Mouse (Mus musculus): ENCODE measurements at regions not wholly inside any gene's neighbourhood (a gene's known extent, or its start where the extent isn't known, plus 50 kb on each side); places are given as distances from the start of the nearest gene placed in this dataset.

GRCm38 (mm10) chr4:105945921-105946320 lies 156.3 kb downstream of the Gm12728 start:
- Histone ChIP-seq H3K4me1 (replicated peaks) (no peaks in the 10 kb centered on the region), H3K27ac (no peak overlapping the region), H3K4me3 (replicated peaks) (no peak overlapping the region), H3K4me2 (no peak overlapping the region), H3K9me3 (replicated peaks) (no peaks in the 10 kb centered on the region), H3K36me3 (no peaks in the 10 kb centered on the region), H3K9ac (no peak overlapping the region), H3K27me3 (no peaks in the 10 kb centered on the region)
- 71% methylated on average over 1 of the region's 1 CpGs for WGBS (ENCODE audit: insufficient replicate concordance)
- DNase-seq (no peak), ATAC-seq (ENCODE audit: low read depth) (no peak)

- H3K9me3 ChIP-seq (replicated peaks) = no peaks in the 10 kb centered on the region
- 63% methylated on average over 5 of the region's 5 CpGs for WGBS (ENCODE audit: insufficient replicate concordance)
- no peak for ATAC-seq (ENCODE audit: low read depth)
Observed at GRCm38 (mm10) chr4:105948326-105948725, 158.7 kb downstream of the Gm12728 start.

GRCm38 (mm10) chr4:105952406-105952805 lies 162.7 kb downstream of the Gm12728 start:
- no peak overlapping the region for H3K4me2 ChIP-seq
- no peak overlapping the region for H3K4me3 ChIP-seq (replicated peaks)
- WGBS (ENCODE audit: insufficient replicate concordance) = 54% methylated on average over 3 of the region's 3 CpGs
- H3K27ac ChIP-seq = no peak overlapping the region
- no peak overlapping the region for H3K9ac ChIP-seq
- ATAC-seq (ENCODE audit: low read depth) (no peak), DNase-seq (no peak)
- no peaks in the 10 kb centered on the region for H3K27me3 ChIP-seq
- H3K9me3 ChIP-seq (replicated peaks) = no peaks in the 10 kb centered on the region
- H3K4me1 ChIP-seq (replicated peaks) = no peaks in the 10 kb centered on the region
- no peaks in the 10 kb centered on the region for H3K36me3 ChIP-seq

More at GRCm38 (mm10) chr4:105948326-105948725, 158.7 kb downstream of the Gm12728 start:
- Histone ChIP-seq H3K4me1 (replicated peaks) (no peaks in the 10 kb centered on the region), H3K4me3 (replicated peaks) (no peak overlapping the region), H3K4me2 (no peak overlapping the region), H3K27me3 (no peaks in the 10 kb centered on the region), H3K9ac (no peak overlapping the region), H3K27ac (no peak overlapping the region), H3K36me3 (no peaks in the 10 kb centered on the region)
- no peak for DNase-seq

GRCm38 (mm10) chr4:105956516-105956915 lies 166.8 kb downstream of the Gm12728 start:
- H3K9ac ChIP-seq = no peak overlapping the region

GRCm38 (mm10) chr4:105958331-105958730 lies 168.7 kb downstream of the Gm12728 start:
- H3K4me3 ChIP-seq (replicated peaks) = no peak overlapping the region
- 62% methylated on average over 5 of the region's 5 CpGs for WGBS (ENCODE audit: insufficient replicate concordance)
- H3K27me3 ChIP-seq = no peaks in the 10 kb centered on the region
- H3K36me3 ChIP-seq = no peaks in the 10 kb centered on the region
- no peak overlapping the region for H3K27ac ChIP-seq
- H3K9me3 ChIP-seq (replicated peaks) = no peaks in the 10 kb centered on the region
- no peak overlapping the region for H3K9ac ChIP-seq
- no peak for DNase-seq
- no peaks in the 10 kb centered on the region for H3K4me1 ChIP-seq (replicated peaks)
- H3K4me2 ChIP-seq = no peak overlapping the region
- no peak for ATAC-seq (ENCODE audit: low read depth)

More at GRCm38 (mm10) chr4:105956516-105956915, 166.8 kb downstream of the Gm12728 start:
- Histone ChIP-seq H3K27ac (no peak overlapping the region), H3K4me2 (no peak overlapping the region), H3K4me1 (replicated peaks) (no peaks in the 10 kb centered on the region), H3K9me3 (replicated peaks) (no peaks in the 10 kb centered on the region), H3K4me3 (replicated peaks) (no peak overlapping the region), H3K36me3 (no peaks in the 10 kb centered on the region), H3K27me3 (no peaks in the 10 kb centered on the region)
- ATAC-seq (ENCODE audit: low read depth) = no peak
- 54% methylated on average over 2 of the region's 2 CpGs for WGBS (ENCODE audit: insufficient replicate concordance)
- no peak for DNase-seq

GRCm38 (mm10) chr4:105961686-105962360 lies 172.2 kb downstream of the Gm12728 start:
- WGBS (ENCODE audit: insufficient replicate concordance) = 63% methylated on average over 8 of the region's 8 CpGs

GRCm38 (mm10) chr4:105962542-105962941 lies 172.9 kb downstream of the Gm12728 start:
- no peak overlapping the region for H3K27ac ChIP-seq
- no peak overlapping the region for H3K4me2 ChIP-seq
- ATAC-seq (ENCODE audit: low read depth) = no peak
- H3K9ac ChIP-seq = no peak overlapping the region
- 43% methylated on average over 7 of the region's 7 CpGs for WGBS (ENCODE audit: insufficient replicate concordance)
- no peak for DNase-seq
- H3K27me3 ChIP-seq = no peaks in the 10 kb centered on the region
- no peaks in the 10 kb centered on the region for H3K4me1 ChIP-seq (replicated peaks)
- H3K9me3 ChIP-seq (replicated peaks) = no peaks in the 10 kb centered on the region
- no peak overlapping the region for H3K4me3 ChIP-seq (replicated peaks)
- H3K36me3 ChIP-seq = no peaks in the 10 kb centered on the region

More at GRCm38 (mm10) chr4:105961686-105962360, 172.2 kb downstream of the Gm12728 start:
- H3K27ac ChIP-seq = no peak overlapping the region
- no peak for ATAC-seq (ENCODE audit: low read depth)
- no peaks in the 10 kb centered on the region for H3K9me3 ChIP-seq (replicated peaks)
- H3K4me2 ChIP-seq = no peak overlapping the region
- H3K9ac ChIP-seq = no peak overlapping the region
- no peaks in the 10 kb centered on the region for H3K36me3 ChIP-seq
- H3K4me3 ChIP-seq (replicated peaks) = no peak overlapping the region
- H3K4me1 ChIP-seq (replicated peaks) = no peaks in the 10 kb centered on the region
- DNase-seq = no peak
- H3K27me3 ChIP-seq = no peaks in the 10 kb centered on the region

- H3K9me3 ChIP-seq (replicated peaks) = no peaks in the 10 kb centered on the region
- DNase-seq (no peak), ATAC-seq (ENCODE audit: low read depth) (no peak)
- no peak overlapping the region for H3K4me2 ChIP-seq
- no peak overlapping the region for H3K4me3 ChIP-seq (replicated peaks)
- H3K4me1 ChIP-seq (replicated peaks) = no peaks in the 10 kb centered on the region
- WGBS (ENCODE audit: insufficient replicate concordance) = 61% methylated on average over 4 of the region's 4 CpGs
- H3K36me3 ChIP-seq = no peaks in the 10 kb centered on the region
- no peak overlapping the region for H3K9ac ChIP-seq
- no peaks in the 10 kb centered on the region for H3K27me3 ChIP-seq
- no peak overlapping the region for H3K27ac ChIP-seq
Observed at GRCm38 (mm10) chr4:105968324-105968723, 178.7 kb downstream of the Gm12728 start.

GRCm38 (mm10) chr4:105969628-105970027 lies 180.0 kb downstream of the Gm12728 start:
- H3K9me3 ChIP-seq (replicated peaks) = no peaks in the 10 kb centered on the region
- ATAC-seq (ENCODE audit: low read depth) (no peak), DNase-seq (no peak)
- no peaks in the 10 kb centered on the region for H3K36me3 ChIP-seq
- no peaks in the 10 kb centered on the region for H3K27me3 ChIP-seq
- H3K4me2 ChIP-seq = no peak overlapping the region
- no peak overlapping the region for H3K4me3 ChIP-seq (replicated peaks)
- whole genome bisulfite sequencing (ENCODE audit: insufficient replicate concordance) = 64% methylated on average over 2 of the region's 2 CpGs
- H3K4me1 ChIP-seq (replicated peaks) = no peaks in the 10 kb centered on the region
- H3K9ac ChIP-seq = no peak overlapping the region
- no peak overlapping the region for H3K27ac ChIP-seq

- DNase-seq = no peak
- Histone ChIP-seq H3K4me3 (replicated peaks) (no peak overlapping the region), H3K27ac (no peak overlapping the region), H3K4me2 (no peak overlapping the region), H3K27me3 (no peaks in the 10 kb centered on the region), H3K36me3 (no peaks in the 10 kb centered on the region), H3K9me3 (replicated peaks) (no peaks in the 10 kb centered on the region), H3K4me1 (replicated peaks) (no peaks in the 10 kb centered on the region), H3K9ac (no peak overlapping the region)
- WGBS (ENCODE audit: insufficient replicate concordance) = 52% methylated on average over 3 of the region's 3 CpGs
- no peak for ATAC-seq (ENCODE audit: low read depth)
Observed at GRCm38 (mm10) chr4:105970056-105970455, 180.4 kb downstream of the Gm12728 start.

- no peaks in the 10 kb centered on the region for H3K27me3 ChIP-seq
- no peak overlapping the region for H3K4me2 ChIP-seq
- ATAC-seq (ENCODE audit: low read depth) (no peak), DNase-seq (no peak)
- H3K27ac ChIP-seq = no peak overlapping the region
- no peak overlapping the region for H3K9ac ChIP-seq
- no peaks in the 10 kb centered on the region for H3K4me1 ChIP-seq (replicated peaks)
- 66% methylated on average over 3 of the region's 3 CpGs for WGBS (ENCODE audit: insufficient replicate concordance)
- H3K4me3 ChIP-seq (replicated peaks) = no peak overlapping the region
- no peaks in the 10 kb centered on the region for H3K36me3 ChIP-seq
- H3K9me3 ChIP-seq (replicated peaks) = no peaks in the 10 kb centered on the region
Observed at GRCm38 (mm10) chr4:105972736-105973135, 183.1 kb downstream of the Gm12728 start.

GRCm38 (mm10) chr4:105973769-105974397 lies 184.2 kb downstream of the Gm12728 start:
- H3K4me3 ChIP-seq (replicated peaks) = no peak overlapping the region
- DNase-seq = no peak
- no peaks in the 10 kb centered on the region for H3K9me3 ChIP-seq (replicated peaks)
- H3K27me3 ChIP-seq = no peaks in the 10 kb centered on the region
- 11% methylated on average over 6 of the region's 6 CpGs for WGBS (ENCODE audit: insufficient replicate concordance)
- H3K9ac ChIP-seq = no peak overlapping the region
- H3K27ac ChIP-seq = no peak overlapping the region
- ATAC-seq (ENCODE audit: low read depth) = no peak
- H3K36me3 ChIP-seq = no peaks in the 10 kb centered on the region
- H3K4me1 ChIP-seq (replicated peaks) = no peaks in the 10 kb centered on the region
- H3K4me2 ChIP-seq = no peak overlapping the region

Data from liver, embryonic 13.5 days (tissue).